ENCODE assay signal across 10 mouse cellular contexts in genomic region chr1:160263630-160264346, GRCm38 (mm10). TPM values are rescaled to one million over a fixed set of nuclear protein-coding genes. Genes with fewer than 3 reads are reported as not detected.
A peak's percentile ranks its signal among the peaks of the same experiment; 100 is the strongest.
DNase-seq lines count a peak whose midpoint lies in the region; ATAC-seq and TF ChIP-seq lines count a peak whose summit lies in the region.
"Had no signal": no experiment of that assay in that cellular context is flagged by ENCODE, and none has a peak within 500 bp of the region (broad histone marks: within the 10 kb centered on the region; RNA-seq: fewer than 3 reads in every experiment).

No protein-coding gene starts in this region.

- WGBS in kidney, embryonic 15.5 days, result 79% methylated on average over 16 of the region's 16 CpGs
- WGBS in limb, embryonic 14.5 days, result 75% methylated on average over 16 of the region's 16 CpGs
- WGBS in olfactory bulb, adult 2 months, result 85% methylated on average over 16 of the region's 16 CpGs

- no peak overlapping the region for H3K9ac ChIP-seq in kidney, embryonic 15.5 days
- no peak overlapping the region for H3K9ac ChIP-seq in limb, embryonic 14.5 days (ENCODE audit: low read depth, low read length, severe bottlenecking)
- H3K9ac ChIP-seq: liver, embryonic 14.5 days had no signal

- no peak for TF ChIP-seq CTCF in olfactory bulb, adult 2 months (IDR thresholded peaks at IDR 0.05; ENCODE audit: insufficient read depth, low read depth, low read length)

- no peak for ATAC-seq in kidney, embryonic 15.5 days (replicated peaks; ENCODE audit: low FRiP score)
- ATAC-seq in limb, embryonic 14.5 days (ENCODE audit: low FRiP score, low read depth), result peak; percentile 38; the same call in 1 of the 2 replicates

- DNase-seq in kidney, postnatal 36 days, result no peak
- DNase-seq in gastrocnemius, adult 8-10 months (ENCODE audit: low spot score in 2 of 2), result peak; percentile 30 to 54
- no peak for DNase-seq in limb, embryonic 14.5 days (ENCODE audit: low spot score)
- DNase-seq in thymus, postnatal 10 days (ENCODE audit: low spot score in 2 of 2), result no peak
- DNase-seq in spleen, postnatal 10 days (ENCODE audit: low spot score in 2 of 2), result no peak
- no peak for DNase-seq in spleen, postnatal 36 days (ENCODE audit: low spot score in 2 of 2)
- DNase-seq: cerebellum, adult 9-10 months had no signal

- H3K4me1 ChIP-seq in kidney, embryonic 15.5 days, result 0 out of 2 replicates have a peak, but pooled peaks cover 6% of the 10 kb centered on the region
- peaks cover 3% of the 10 kb centered on the region; the same call in 1 of the 2 replicates for H3K4me1 ChIP-seq in limb, embryonic 14.5 days (ENCODE audit: control insufficient read depth, insufficient read depth, low read length)
- H3K4me1 ChIP-seq in olfactory bulb, adult 2 months (ENCODE audit: control insufficient read depth, insufficient read depth, low read length), result peaks cover 11% of the 10 kb centered on the region

- H3K9me3 ChIP-seq in kidney, embryonic 15.5 days (replicated peaks), result no peaks in the 10 kb centered on the region
- no peaks in the 10 kb centered on the region for H3K9me3 ChIP-seq in limb, embryonic 14.5 days (ENCODE audit: control insufficient read depth, low read length)

- 0 out of 2 replicates have a peak overlapping the region, but pooled peaks have one; percentile 10 for H3K27ac ChIP-seq in kidney, embryonic 15.5 days
- no peak overlapping the region for H3K27ac ChIP-seq in limb, embryonic 14.5 days (replicated peaks; ENCODE audit: low read depth, low read length)
- H3K27ac ChIP-seq in olfactory bulb, adult 2 months (ENCODE audit: insufficient read depth, low read depth, low read length), result 0 out of 2 replicates have a peak overlapping the region, but pooled peaks have one; percentile 10
- H3K27ac ChIP-seq: liver, embryonic 14.5 days had no signal

- H3K4me2 ChIP-seq in kidney, embryonic 15.5 days, result no peak overlapping the region
- H3K4me2 ChIP-seq in limb, embryonic 14.5 days (replicated peaks; ENCODE audit: low read depth, low read length, severe bottlenecking), result no peak overlapping the region

- TF ChIP-seq POLR2A in limb, embryonic 14.5 days (IDR thresholded peaks at IDR 0.05; ENCODE audit: borderline replicate concordance, extremely low read depth, insufficient read depth, insufficient read length), result no peak
- TF ChIP-seq POLR2A in olfactory bulb, adult 2 months (IDR thresholded peaks at IDR 0.05; ENCODE audit: insufficient read depth, low read depth, low read length), result no peak

- H3K4me3 ChIP-seq in kidney, embryonic 15.5 days (replicated peaks), result no peak overlapping the region
- H3K4me3 ChIP-seq in limb, embryonic 14.5 days (replicated peaks; ENCODE audit: low read length), result no peak overlapping the region
- H3K4me3 ChIP-seq in olfactory bulb, adult 2 months (ENCODE audit: insufficient read depth, low read depth, low read length), result no peak overlapping the region

- H3K27me3 ChIP-seq in kidney, embryonic 15.5 days, result no peaks in the 10 kb centered on the region
- no peaks in the 10 kb centered on the region for H3K27me3 ChIP-seq in limb, embryonic 14.5 days (ENCODE audit: control insufficient read depth, insufficient read depth, low read length)

- no peaks in the 10 kb centered on the region for H3K36me3 ChIP-seq in kidney, embryonic 15.5 days
- H3K36me3 ChIP-seq in limb, embryonic 14.5 days (ENCODE audit: control insufficient read depth, insufficient read depth, low read length), result no peaks in the 10 kb centered on the region

RNA-seq across cellular contexts. Expression of gene Cacybp, which starts 51.1 kb away (rescaled TPM):
- polyA plus RNA-seq in kidney, embryonic 15.5 days (2015; fragmentation: Nextera tagmentation; extraction: Ambion mirVana), result 229 and 252 TPM in 2 replicates
- 10 to 100 TPM; 52.4 to 67.6 (median 60.6) TPM for total RNA-seq in gastrocnemius, adult 8-10 months (2022)
- 34.7 and 60.5 TPM in 2 replicates for polyA plus RNA-seq in limb, embryonic 14.5 days (2012; rRNA removed)
- 194 and 200 TPM in 2 replicates for polyA plus RNA-seq in limb, embryonic 14.5 days (2014; fragmentation: Nextera tagmentation; extraction: Ambion mirVana)
- 146 TPM in 1 of 2 replicates, not detected in the other for polyA plus RNA-seq in olfactory bulb, adult 2 months (2012; ENCODE audit: insufficient read depth, insufficient read length, low replicate concordance, missing spikeins)

Comparison
In these comparisons a context has a peak if more than half of its experiments do, and no peak if none do; other contexts are left out.
1. DNase-seq: peak in gastrocnemius, adult 8-10 months (2 of 2); none in kidney, postnatal 36 days (0 of 2), limb, embryonic 14.5 days (single experiment), thymus, postnatal 10 days (0 of 2), spleen, postnatal 10 days (0 of 2) and spleen, postnatal 36 days (0 of 2).